Mouse (Mus musculus) intestine, embryonic 14.5 days (tissue): Measurements from ENCODE around the gene Mfsd11. TPM values are rescaled to one million over a fixed set of nuclear protein-coding genes. Genes with fewer than 3 reads are reported as not detected.

Experiments used
- ATAC-seq: fragments of 200-750 bp; cut with Nextera tagmentation; replicated peaks from 2 replicates; pipeline ENCODE4 v1.8.0; 2017; ENCODE audit warnings: low read depth, moderate number of reproducible peaks, moderate TSS enrichment, moderate library complexity; ENCODE audit not compliant: low FRiP score, low TSS enrichment
- DNase-seq: peaks from one replicate; pipeline ENCODE4 v3.0.0-alpha.2; 2018; ENCODE audit warnings: low spot score
- H3K27ac ChIP-seq: fragments of 300-500 bp; sonication (generic); 2 replicates; pipeline ENCODE4 v1.5.1; 2014; ENCODE audit warnings: low read depth, mild to moderate bottlenecking, control low read depth
- H3K27me3 ChIP-seq: fragments of 300-500 bp; sonication (generic); replicated peaks from 2 replicates; pipeline ENCODE4 v1.6.1; 2014; ENCODE audit warnings: low read length, control low read depth; ENCODE audit not compliant: control insufficient read depth, insufficient read depth
- H3K36me3 ChIP-seq: fragments of 300-500 bp; sonication (generic); 2 replicates; pipeline ENCODE4 v1.6.1; 2014; ENCODE audit warnings: low read length, control low read depth; ENCODE audit not compliant: control insufficient read depth, insufficient read depth
- H3K4me1 ChIP-seq: fragments of 300-500 bp; sonication (generic); replicated peaks from 2 replicates; pipeline ENCODE4 v1.6.1; 2014; ENCODE audit warnings: low read length, control low read depth, mixed read lengths; ENCODE audit not compliant: control insufficient read depth, insufficient read depth
- H3K4me2 ChIP-seq: fragments of 300-500 bp; sonication (generic); 2 replicates; pipeline ENCODE4 v1.6.1; 2014; ENCODE audit warnings: low read length
- H3K4me3 ChIP-seq: fragments of 300-500 bp; sonication (generic); 2 replicates; pipeline ENCODE4 v1.5.1; 2014; ENCODE audit warnings: low read depth, low read length, control low read depth, mixed read lengths
- H3K9ac ChIP-seq: fragments of 300-500 bp; sonication (generic); 2 replicates; pipeline ENCODE4 v1.6.1; 2014; ENCODE audit warnings: mild to moderate bottlenecking, low read length
- H3K9me3 ChIP-seq: fragments of 300-500 bp; sonication (generic); 2 replicates; pipeline ENCODE4 v1.6.1; 2016; ENCODE audit warnings: low read length, control low read depth; ENCODE audit not compliant: control insufficient read depth
- WGBS: fragments of 180-500 bp; shearing (Covaris S2); extraction: QIAGEN DNeasy Blood & Tissue Kit; methylation state at CpG from one replicate; pipeline ENCODE4 v1.1.7; 2014; 5-methylcytosine and 5-hydroxymethylcytosine counted together
- polyA plus RNA-seq: library from polyadenylated mRNA; unstranded; fragments of >200 nt; fragmentation: Nextera tagmentation; extraction: Ambion mirVana; gene quantifications from 2 replicates; pipeline ENCODE4 v1.2.1, GENCODE M21; 2014

The Mfsd11 gene
- 29.1 and 32.6 TPM in 2 replicates for polyA plus RNA-seq

DNA sequence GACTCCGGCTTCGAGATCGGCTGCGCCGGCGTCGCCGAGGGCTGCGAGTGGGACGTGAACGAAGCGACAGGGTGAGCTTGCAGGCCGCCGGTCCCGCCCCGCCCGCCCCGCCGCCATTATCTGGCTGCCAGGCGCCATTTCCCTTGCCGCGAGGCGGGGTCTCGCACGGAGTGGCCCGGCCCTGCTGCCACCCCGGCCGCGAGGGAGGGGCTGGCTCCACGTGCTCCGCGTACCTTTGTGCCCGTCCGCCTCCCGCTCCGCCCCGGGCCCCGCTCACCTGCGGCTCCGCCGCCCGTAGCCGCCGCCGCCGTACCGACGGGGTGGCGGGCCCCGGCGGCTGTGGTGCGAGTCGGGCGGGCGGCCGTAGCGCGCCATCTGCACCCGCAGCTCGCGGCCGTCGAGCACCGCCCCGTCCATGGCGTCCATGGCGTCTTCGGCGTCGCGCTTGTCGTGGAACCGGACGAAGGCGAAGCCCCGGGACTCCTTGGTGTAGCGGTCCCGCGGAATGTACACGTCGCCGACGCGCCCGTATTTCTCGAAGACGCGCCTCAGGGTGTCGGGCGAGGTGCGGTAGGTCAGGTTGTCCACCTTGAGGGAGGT, at the start of gene Mfsd11:
Gene Mfsd11 (plus strand): TSS at position 150 of the 600 bp plus-strand sequence.
- peak within 1 kb of the TSS; percentile 99 for H3K9ac ChIP-seq
- peak within 1 kb of the TSS; percentile 100 for H3K27ac ChIP-seq
- under 1% methylated on average over 87 of the region's 91 CpGs for WGBS
- DNase-seq (peak; percentile 81), ATAC-seq (peak; percentile 58)
- H3K9me3 ChIP-seq, result no peaks in the 10 kb centered on the region
- H3K4me3 ChIP-seq, result peak within 1 kb of the TSS; percentile 100
- no peaks in the 10 kb centered on the region for H3K27me3 ChIP-seq
- H3K4me1 ChIP-seq, result peaks cover 22% of the 10 kb centered on the region
- peak within 1 kb of the TSS; percentile 92 for H3K4me2 ChIP-seq
- H3K36me3 ChIP-seq, result peaks cover 51% of the 10 kb centered on the region

- Histone ChIP-seq H3K27me3 (no peaks in the 10 kb centered on the region), H3K4me1 (peaks cover 2% of the 10 kb centered on the region; the same call in 1 of the 2 replicates), H3K4me3 (no peak overlapping the region), H3K4me2 (no peak overlapping the region), H3K9ac (no peak overlapping the region), H3K27ac (no peak overlapping the region), H3K36me3 (no peaks in the 10 kb centered on the region), H3K9me3 (no peaks in the 10 kb centered on the region)
- ATAC-seq (no peak), DNase-seq (no peak)
- 76% methylated on average over 5 of the region's 5 CpGs for WGBS
Measured at GRCm38 (mm10) chr11:116802709-116803108, 49.5 kb upstream of the Mfsd11 start.

GRCm38 (mm10) chr11:116806136-116807071, 45.8 kb upstream of the Mfsd11 start:
- H3K27me3 ChIP-seq, result no peaks in the 10 kb centered on the region
- 0 out of 2 replicates have a peak, but pooled peaks cover 5% of the 10 kb centered on the region for H3K36me3 ChIP-seq
- ATAC-seq, result no peak
- H3K9ac ChIP-seq, result no peak overlapping the region
- H3K4me1 ChIP-seq, result peaks cover 13% of the 10 kb centered on the region
- H3K4me3 ChIP-seq, result no peak overlapping the region
- H3K27ac ChIP-seq, result no peak overlapping the region; the same call in 1 of the 2 replicates
- no peak for DNase-seq
- WGBS, result 75% methylated on average over 15 of the region's 15 CpGs
- H3K9me3 ChIP-seq, result no peaks in the 10 kb centered on the region
- H3K4me2 ChIP-seq, result no peak overlapping the region

- WGBS, result 60% methylated on average over 7 of the region's 7 CpGs
- H3K4me2 ChIP-seq, result no peak overlapping the region
- 0 out of 2 replicates have a peak, but pooled peaks cover 5% of the 10 kb centered on the region for H3K36me3 ChIP-seq
- H3K9me3 ChIP-seq, result no peaks in the 10 kb centered on the region
- DNase-seq (no peak), ATAC-seq (no peak)
- no peak overlapping the region for H3K9ac ChIP-seq
- H3K4me3 ChIP-seq, result no peak overlapping the region
- H3K27ac ChIP-seq, result no peak overlapping the region; the same call in 1 of the 2 replicates
- H3K27me3 ChIP-seq, result no peaks in the 10 kb centered on the region
- H3K4me1 ChIP-seq, result peaks cover 19% of the 10 kb centered on the region
Measured at GRCm38 (mm10) chr11:116807116-116807515, 45.1 kb upstream of the Mfsd11 start.

DNA sequence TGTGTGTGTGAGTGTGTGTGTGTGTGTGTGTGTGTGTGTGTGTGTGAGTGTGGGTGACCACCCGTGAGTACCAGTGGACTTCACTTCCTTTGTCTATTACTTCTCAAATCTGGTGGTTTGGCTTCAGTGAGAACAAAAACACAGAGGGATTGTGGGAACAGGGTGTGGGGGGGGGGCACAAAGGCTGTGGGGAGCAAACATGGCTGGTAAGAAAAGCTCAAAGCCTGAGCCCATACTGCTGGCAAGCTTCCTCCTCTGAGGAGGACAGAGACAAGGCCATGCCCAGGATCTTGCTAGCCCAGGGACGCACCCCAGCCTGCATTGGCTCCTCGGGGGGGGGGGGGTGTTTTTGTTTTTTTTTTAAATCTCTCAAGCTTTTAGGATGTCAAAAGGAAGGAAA, 44.7 kb upstream of the Mfsd11 start:
- ATAC-seq (no peak), DNase-seq (no peak)
- 85% methylated on average over 3 of the region's 3 CpGs for WGBS
- Histone ChIP-seq H3K4me1 (peaks cover 23% of the 10 kb centered on the region), H3K4me2 (no peak overlapping the region), H3K27ac (peak overlapping the region; percentile 59), H3K4me3 (no peak overlapping the region), H3K9me3 (no peaks in the 10 kb centered on the region), H3K27me3 (no peaks in the 10 kb centered on the region), H3K36me3 (0 out of 2 replicates have a peak, but pooled peaks cover 5% of the 10 kb centered on the region), H3K9ac (no peak overlapping the region)

DNA sequence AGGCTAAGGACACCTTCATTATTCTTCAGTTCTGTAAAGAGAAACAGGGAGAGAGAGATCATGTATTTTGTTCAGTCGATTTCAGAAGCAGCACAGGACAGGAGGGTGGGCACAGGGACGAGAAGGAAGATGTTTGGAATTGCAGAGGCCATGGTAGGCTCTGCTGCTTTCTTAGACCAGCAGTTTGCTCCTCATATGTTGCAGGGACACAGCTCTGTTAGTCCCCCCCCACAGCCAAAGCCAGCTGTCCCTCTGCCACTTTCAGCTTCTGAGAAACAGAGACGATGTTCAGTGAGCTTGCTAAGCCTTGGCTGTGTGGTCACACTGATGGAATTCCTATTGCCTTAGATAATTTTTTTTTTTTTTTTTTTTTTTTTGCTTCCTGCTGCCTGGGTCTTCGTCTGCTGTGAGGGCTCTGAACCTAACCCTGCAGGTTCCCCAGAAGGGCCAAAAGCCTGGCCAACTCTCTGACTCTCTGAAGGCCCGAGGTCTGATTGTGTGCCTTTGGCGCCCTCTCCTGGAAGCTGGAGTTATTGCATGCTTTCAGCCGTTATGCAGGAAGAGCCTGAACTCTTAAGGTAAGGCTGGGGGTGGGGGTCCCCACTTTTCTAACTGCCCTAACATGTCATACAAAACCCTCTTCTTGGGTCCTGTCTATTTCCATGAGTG, 44.2 kb upstream of the Mfsd11 start:
- ATAC-seq, result peak; percentile 54
- DNase-seq, result peak; percentile 96
- Histone ChIP-seq H3K4me1 (peaks cover 28% of the 10 kb centered on the region), H3K27ac (peak overlapping the region; percentile 59), H3K27me3 (no peaks in the 10 kb centered on the region), H3K9ac (no peak overlapping the region), H3K4me3 (no peak overlapping the region), H3K4me2 (no peak overlapping the region), H3K36me3 (0 out of 2 replicates have a peak, but pooled peaks cover 5% of the 10 kb centered on the region), H3K9me3 (no peaks in the 10 kb centered on the region)
- WGBS, result 18% methylated on average over 7 of the region's 7 CpGs

DNA sequence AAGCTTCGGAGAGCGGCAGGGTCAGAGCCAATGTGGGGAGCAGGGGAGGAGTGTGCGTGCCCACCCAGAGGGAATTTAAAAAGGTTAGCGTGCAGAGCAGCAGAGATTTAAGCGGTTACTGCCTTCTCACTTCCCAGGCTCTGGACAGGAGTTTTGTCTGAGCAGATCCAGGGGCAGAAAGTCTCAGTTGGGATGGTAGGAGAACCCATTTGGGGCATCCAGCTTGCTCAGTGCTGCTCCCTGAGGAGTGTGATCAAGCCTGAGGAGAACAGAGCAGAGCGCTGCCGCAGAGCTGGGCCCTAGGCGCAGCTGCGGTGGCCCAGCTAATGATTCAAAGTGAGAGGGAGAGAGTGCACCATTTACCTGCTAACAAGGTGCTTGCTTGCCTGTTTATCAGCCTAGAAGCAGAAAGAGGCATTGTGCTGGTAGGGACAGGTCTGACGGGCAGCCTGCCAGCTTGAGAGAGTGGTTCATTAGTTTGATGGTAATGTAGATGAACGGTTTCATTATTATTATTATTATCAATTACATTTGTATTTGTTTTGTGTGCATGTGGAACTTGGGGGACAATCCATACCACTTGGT, 43.3 kb upstream of the Mfsd11 start:
- no peak overlapping the region for H3K4me3 ChIP-seq
- no peak for ATAC-seq
- no peak overlapping the region for H3K4me2 ChIP-seq
- 0 out of 2 replicates have a peak, but pooled peaks cover 5% of the 10 kb centered on the region for H3K36me3 ChIP-seq
- H3K9ac ChIP-seq, result no peak overlapping the region
- 85% methylated on average over 11 of the region's 11 CpGs for WGBS
- no peaks in the 10 kb centered on the region for H3K27me3 ChIP-seq
- H3K27ac ChIP-seq, result no peak overlapping the region
- H3K9me3 ChIP-seq, result no peaks in the 10 kb centered on the region
- H3K4me1 ChIP-seq, result peaks cover 37% of the 10 kb centered on the region
- DNase-seq, result no peak

- 0 out of 2 replicates have a peak, but pooled peaks cover 5% of the 10 kb centered on the region for H3K36me3 ChIP-seq
- no peak overlapping the region for H3K4me3 ChIP-seq
- H3K9ac ChIP-seq, result no peak overlapping the region
- WGBS, result 82% methylated on average over 8 of the region's 8 CpGs
- ATAC-seq (no peak), DNase-seq (no peak)
- peaks cover 43% of the 10 kb centered on the region for H3K4me1 ChIP-seq
- H3K4me2 ChIP-seq, result no peak overlapping the region
- no peaks in the 10 kb centered on the region for H3K27me3 ChIP-seq
- H3K9me3 ChIP-seq, result no peaks in the 10 kb centered on the region
- no peak overlapping the region for H3K27ac ChIP-seq
Measured at GRCm38 (mm10) chr11:116809520-116809919, 42.7 kb upstream of the Mfsd11 start.
